Mouse (Mus musculus): ENCODE measurements around the gene Tmem169. TPM values are rescaled to one million over a fixed set of nuclear protein-coding genes. Genes with fewer than 3 reads are reported as not detected.

The Tmem169 gene
- polyA plus RNA-seq, 1 experiment from 2014 or later, result 5.2 TPM

Other genes starting within 250 kb of the Tmem169 start
- 20.3 and 21.1 TPM in 2 replicates for gene Mreg, start 72.1 kb upstream of the Tmem169 start, polyA plus RNA-seq (2016; fragmentation: Nextera tagmentation; extraction: Ambion mirVana)
- gene Pecr, start 55 bp upstream of the Tmem169 start, polyA plus RNA-seq (2016; fragmentation: Nextera tagmentation; extraction: Ambion mirVana), result 29.2 and 29.6 TPM in 2 replicates
- 55.2 and 57.3 TPM in 2 replicates for gene Xrcc5, start 23.1 kb downstream of the Tmem169 start, polyA plus RNA-seq (2016; fragmentation: Nextera tagmentation; extraction: Ambion mirVana)